Mouse (Mus musculus) spleen, adult 10 weeks (tissue): ENCODE data around the gene Id4. TPM values are rescaled to one million over a fixed set of nuclear protein-coding genes. Genes with fewer than 3 reads are reported as not detected.

ENCODE experiments used
- polyA plus RNA-seq: library from polyadenylated mRNA; stranded (reverse); fragments of 350-450 nt; fragmentation: Illumina TruSeq; extraction: RNeasy Lipid Tissue Mini Kit (QIAGEN cat#74804); gene quantifications from one replicate; pipeline ENCODE4 v1.2.3, GENCODE M21; 2015; ENCODE audit warnings: low replicate concordance; ENCODE audit not compliant: insufficient read depth

Id4 gene
- polyA plus RNA-seq, result 7.9 TPM

DNA sequence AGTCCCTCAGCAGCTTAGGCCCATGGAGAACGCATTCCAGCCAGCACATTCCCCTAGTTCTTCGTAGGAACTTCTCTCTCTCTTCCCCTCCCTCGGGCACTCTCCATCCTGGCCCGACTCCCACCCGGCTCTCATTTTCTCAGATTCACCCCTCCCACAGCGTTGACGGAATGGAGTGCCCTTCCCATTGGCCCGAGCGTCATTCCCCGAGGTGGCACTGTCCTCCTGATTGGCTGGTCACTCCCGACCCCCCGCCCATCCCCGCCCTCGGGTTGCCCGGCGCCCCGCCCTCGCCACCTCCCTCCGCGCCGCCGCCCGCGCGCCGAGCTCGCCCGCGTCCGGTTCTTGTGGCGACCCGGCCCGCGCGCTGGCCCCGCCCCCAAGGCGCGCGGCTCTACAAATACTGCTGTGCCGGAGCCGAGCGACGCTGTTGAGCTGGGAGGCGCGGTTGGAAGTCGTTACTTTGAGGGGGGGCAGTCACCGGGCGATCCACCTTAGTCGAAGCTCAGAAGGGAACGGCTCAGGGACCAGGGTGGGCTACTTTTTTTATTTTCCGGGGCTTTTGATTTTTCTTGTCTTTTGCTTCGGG lies at the start of gene Id4:
Gene Id4 (plus strand): TSS at position 539 of the 589 bp plus-strand sequence.

